Mouse (Mus musculus): ENCODE results near the gene Trim29. TPM values are rescaled to one million over a fixed set of nuclear protein-coding genes. Genes with fewer than 3 reads are reported as not detected.

Trim29 gene
- polyA plus RNA-seq, 1 experiment from 2014 or later = 1.3 TPM

Other genes starting within 250 kb of the Trim29 start
- gene Arhgef12, start 203.6 kb upstream of the Trim29 start, polyA plus RNA-seq (2015; fragmentation: Nextera tagmentation; extraction: Ambion mirVana) = 12.1 and 14.4 TPM in 2 replicates
- 4.2 and 4.4 TPM in 2 replicates for gene Tmem136, start 194.3 kb upstream of the Trim29 start, polyA plus RNA-seq (2015; fragmentation: Nextera tagmentation; extraction: Ambion mirVana)
- 0.13 and 0.19 TPM in 2 replicates for gene Pou2f3, start 100.5 kb upstream of the Trim29 start, polyA plus RNA-seq (2015; fragmentation: Nextera tagmentation; extraction: Ambion mirVana)
- 35.3 and 38.0 TPM in 2 replicates for gene Oaf, start 70.9 kb upstream of the Trim29 start, polyA plus RNA-seq (2015; fragmentation: Nextera tagmentation; extraction: Ambion mirVana)

All from lung, embryonic 16.5 days (tissue).